Mouse (Mus musculus): ENCODE measurements at regions not wholly inside any gene's neighbourhood (a gene's known extent, or its start where the extent isn't known, plus 50 kb on each side); places are given as distances from the start of the nearest gene placed in this dataset.

GRCm38 (mm10) chr2:162764059-162764458 lies 103.1 kb upstream of the Ptprt start:
- Histone ChIP-seq H3K27ac (ENCODE audit: low read length) (no peak overlapping the region), H3K27me3 (replicated peaks; ENCODE audit: control insufficient read depth, insufficient read depth, low read length) (no peaks in the 10 kb centered on the region; the same call in 1 of the 2 replicates), H3K9me3 (ENCODE audit: control insufficient read depth, low read length) (no peaks in the 10 kb centered on the region), H3K4me1 (replicated peaks; ENCODE audit: control insufficient read depth, insufficient read depth, low read length) (no peaks in the 10 kb centered on the region; the same call in 1 of the 2 replicates), H3K4me3 (replicated peaks; ENCODE audit: low read length) (no peak overlapping the region), H3K4me2 (ENCODE audit: low read length) (no peak overlapping the region), H3K36me3 (ENCODE audit: control insufficient read depth, insufficient read depth) (no peaks in the 10 kb centered on the region), H3K9ac (replicated peaks; ENCODE audit: low read depth, low read length) (no peak overlapping the region)
- ATAC-seq: no peak
- WGBS: 92% methylated on average over 6 of the region's 6 CpGs

- H3K4me2 ChIP-seq (ENCODE audit: low read length): no peak overlapping the region
- no peak overlapping the region for H3K9ac ChIP-seq (replicated peaks; ENCODE audit: low read depth, low read length)
- H3K4me3 ChIP-seq (replicated peaks; ENCODE audit: low read length): no peak overlapping the region
- no peaks in the 10 kb centered on the region for H3K9me3 ChIP-seq (ENCODE audit: control insufficient read depth, low read length)
- no peaks in the 10 kb centered on the region for H3K4me1 ChIP-seq (replicated peaks; ENCODE audit: control insufficient read depth, insufficient read depth, low read length)
- no peaks in the 10 kb centered on the region for H3K36me3 ChIP-seq (ENCODE audit: control insufficient read depth, insufficient read depth)
- ATAC-seq: no peak
- H3K27me3 ChIP-seq (replicated peaks; ENCODE audit: control insufficient read depth, insufficient read depth, low read length): no peaks in the 10 kb centered on the region
- no peak overlapping the region for H3K27ac ChIP-seq (ENCODE audit: low read length)
- 19% methylated on average over 5 of the region's 5 CpGs for WGBS
These were observed 79.6 kb upstream of the Ptprt start for GRCm38 (mm10) chr2:162740523-162740922.

- Histone ChIP-seq H3K9ac (replicated peaks; ENCODE audit: low read depth, low read length) (no peak overlapping the region), H3K4me3 (replicated peaks; ENCODE audit: low read length) (no peak overlapping the region), H3K4me1 (replicated peaks; ENCODE audit: control insufficient read depth, insufficient read depth, low read length) (no peaks in the 10 kb centered on the region), H3K4me2 (ENCODE audit: low read length) (no peak overlapping the region), H3K27ac (ENCODE audit: low read length) (no peak overlapping the region), H3K9me3 (ENCODE audit: control insufficient read depth, low read length) (no peaks in the 10 kb centered on the region), H3K36me3 (ENCODE audit: control insufficient read depth, insufficient read depth) (no peaks in the 10 kb centered on the region), H3K27me3 (replicated peaks; ENCODE audit: control insufficient read depth, insufficient read depth, low read length) (no peaks in the 10 kb centered on the region)
- no peak for ATAC-seq
- WGBS: 28% methylated on average over 3 of the region's 3 CpGs
These were observed 74.8 kb upstream of the Ptprt start for GRCm38 (mm10) chr2:162735761-162736160.

GRCm38 (mm10) chr2:162734286-162734685 lies 73.3 kb upstream of the Ptprt start:
- H3K4me2 ChIP-seq (ENCODE audit: low read length): no peak overlapping the region
- 86% methylated on average over 4 of the region's 4 CpGs for WGBS
- H3K36me3 ChIP-seq (ENCODE audit: control insufficient read depth, insufficient read depth): no peaks in the 10 kb centered on the region
- H3K4me1 ChIP-seq (replicated peaks; ENCODE audit: control insufficient read depth, insufficient read depth, low read length): no peaks in the 10 kb centered on the region
- no peak overlapping the region for H3K27ac ChIP-seq (ENCODE audit: low read length)
- H3K9ac ChIP-seq (replicated peaks; ENCODE audit: low read depth, low read length): no peak overlapping the region
- no peaks in the 10 kb centered on the region for H3K9me3 ChIP-seq (ENCODE audit: control insufficient read depth, low read length)
- H3K27me3 ChIP-seq (replicated peaks; ENCODE audit: control insufficient read depth, insufficient read depth, low read length): no peaks in the 10 kb centered on the region
- no peak for ATAC-seq
- no peak overlapping the region for H3K4me3 ChIP-seq (replicated peaks; ENCODE audit: low read length)

- Histone ChIP-seq H3K36me3 (ENCODE audit: control insufficient read depth, insufficient read depth) (no peaks in the 10 kb centered on the region), H3K4me2 (ENCODE audit: low read length) (no peak overlapping the region), H3K4me3 (replicated peaks; ENCODE audit: low read length) (no peak overlapping the region), H3K9me3 (ENCODE audit: control insufficient read depth, low read length) (no peaks in the 10 kb centered on the region), H3K27me3 (replicated peaks; ENCODE audit: control insufficient read depth, insufficient read depth, low read length) (no peaks in the 10 kb centered on the region), H3K27ac (ENCODE audit: low read length) (no peak overlapping the region), H3K9ac (replicated peaks; ENCODE audit: low read depth, low read length) (no peak overlapping the region), H3K4me1 (replicated peaks; ENCODE audit: control insufficient read depth, insufficient read depth, low read length) (no peaks in the 10 kb centered on the region)
- no peak for ATAC-seq
- 72% methylated on average over 3 of the region's 3 CpGs for WGBS
These were observed 59.1 kb upstream of the Ptprt start for GRCm38 (mm10) chr2:162720016-162720415.

- Histone ChIP-seq H3K9me3 (ENCODE audit: control insufficient read depth, low read length) (no peaks in the 10 kb centered on the region), H3K4me1 (replicated peaks; ENCODE audit: control insufficient read depth, insufficient read depth, low read length) (no peaks in the 10 kb centered on the region), H3K4me2 (ENCODE audit: low read length) (no peak overlapping the region), H3K27ac (ENCODE audit: low read length) (no peak overlapping the region), H3K36me3 (ENCODE audit: control insufficient read depth, insufficient read depth) (no peaks in the 10 kb centered on the region), H3K4me3 (replicated peaks; ENCODE audit: low read length) (no peak overlapping the region), H3K27me3 (replicated peaks; ENCODE audit: control insufficient read depth, insufficient read depth, low read length) (no peaks in the 10 kb centered on the region), H3K9ac (replicated peaks; ENCODE audit: low read depth, low read length) (no peak overlapping the region)
- 78% methylated on average over 7 of the region's 7 CpGs for WGBS
- no peak for ATAC-seq
These were observed 57.5 kb upstream of the Ptprt start for GRCm38 (mm10) chr2:162718466-162718865.

- Histone ChIP-seq H3K4me3 (replicated peaks; ENCODE audit: low read length) (no peak overlapping the region), H3K27ac (ENCODE audit: low read length) (no peak overlapping the region), H3K4me2 (ENCODE audit: low read length) (no peak overlapping the region), H3K4me1 (replicated peaks; ENCODE audit: control insufficient read depth, insufficient read depth, low read length) (no peaks in the 10 kb centered on the region), H3K9ac (replicated peaks; ENCODE audit: low read depth, low read length) (no peak overlapping the region), H3K36me3 (ENCODE audit: control insufficient read depth, insufficient read depth) (no peaks in the 10 kb centered on the region), H3K9me3 (ENCODE audit: control insufficient read depth, low read length) (no peaks in the 10 kb centered on the region), H3K27me3 (replicated peaks; ENCODE audit: control insufficient read depth, insufficient read depth, low read length) (no peaks in the 10 kb centered on the region)
- 74% methylated on average over 8 of the region's 8 CpGs for WGBS
- ATAC-seq: no peak
These were observed 54.0 kb upstream of the Ptprt start for GRCm38 (mm10) chr2:162714976-162715375.

- Histone ChIP-seq H3K4me3 (replicated peaks; ENCODE audit: low read length) (no peak overlapping the region), H3K36me3 (ENCODE audit: control insufficient read depth, insufficient read depth) (no peaks in the 10 kb centered on the region), H3K4me1 (replicated peaks; ENCODE audit: control insufficient read depth, insufficient read depth, low read length) (no peaks in the 10 kb centered on the region), H3K9ac (replicated peaks; ENCODE audit: low read depth, low read length) (no peak overlapping the region), H3K9me3 (ENCODE audit: control insufficient read depth, low read length) (no peaks in the 10 kb centered on the region), H3K4me2 (ENCODE audit: low read length) (no peak overlapping the region), H3K27ac (ENCODE audit: low read length) (no peak overlapping the region), H3K27me3 (replicated peaks; ENCODE audit: control insufficient read depth, insufficient read depth, low read length) (no peaks in the 10 kb centered on the region)
- no peak for ATAC-seq
- WGBS: 64% methylated on average over 1 of the region's 1 CpGs
These were observed 52.0 kb upstream of the Ptprt start for GRCm38 (mm10) chr2:162712972-162713371.

GRCm38 (mm10) chr2:162712394-162712793 lies 51.4 kb upstream of the Ptprt start:
- Histone ChIP-seq H3K9ac (replicated peaks; ENCODE audit: low read depth, low read length) (no peak overlapping the region), H3K36me3 (ENCODE audit: control insufficient read depth, insufficient read depth) (no peaks in the 10 kb centered on the region), H3K9me3 (ENCODE audit: control insufficient read depth, low read length) (no peaks in the 10 kb centered on the region), H3K4me3 (replicated peaks; ENCODE audit: low read length) (no peak overlapping the region), H3K27me3 (replicated peaks; ENCODE audit: control insufficient read depth, insufficient read depth, low read length) (no peaks in the 10 kb centered on the region), H3K27ac (ENCODE audit: low read length) (no peak overlapping the region), H3K4me1 (replicated peaks; ENCODE audit: control insufficient read depth, insufficient read depth, low read length) (no peaks in the 10 kb centered on the region), H3K4me2 (ENCODE audit: low read length) (no peak overlapping the region)
- 90% methylated on average over 9 of the region's 9 CpGs for WGBS
- ATAC-seq: no peak

Data from forebrain, embryonic 16.5 days (tissue).